ENCODE assay signal across 13 mouse cellular contexts in genomic region chr15:25916252-25916651, GRCm38 (mm10).
A peak's percentile ranks its signal among the peaks of the same experiment; 100 is the strongest.
DNase-seq lines count a peak whose midpoint lies in the region; ATAC-seq and TF ChIP-seq lines count a peak whose summit lies in the region.
"Had no signal": no experiment of that assay in that cellular context is flagged by ENCODE, and none has a peak within 500 bp of the region (broad histone marks: within the 10 kb centered on the region; RNA-seq: fewer than 3 reads in every experiment).

No protein-coding gene starts in this region.

- H3K27me3 ChIP-seq in heart, embryonic 13.5 days (replicated peaks): no peaks in the 10 kb centered on the region
- H3K27me3 ChIP-seq in lung, postnatal 0 days (replicated peaks; ENCODE audit: insufficient read depth, low read length): no peaks in the 10 kb centered on the region
- H3K27me3 ChIP-seq: embryonic facial prominence, embryonic 12.5 days; lung, embryonic 15.5 days had no signal

- H3K36me3 ChIP-seq in heart, embryonic 13.5 days: no peaks in the 10 kb centered on the region
- no peaks in the 10 kb centered on the region for H3K36me3 ChIP-seq in lung, postnatal 0 days (ENCODE audit: insufficient read depth, low read length)
- H3K36me3 ChIP-seq: embryonic facial prominence, embryonic 12.5 days; lung, embryonic 15.5 days had no signal

- H3K4me1 ChIP-seq in heart, embryonic 13.5 days: peaks cover 83% of the 10 kb centered on the region
- H3K4me1 ChIP-seq in lung, postnatal 0 days (ENCODE audit: insufficient read depth, low read depth, low read length): no peaks in the 10 kb centered on the region
- H3K4me1 ChIP-seq: embryonic facial prominence, embryonic 12.5 days had no signal

- intact Hi-C loops in heart, postnatal 10 days (cut with DNase I): no loop called here

- peak overlapping the region; percentile 85 for H3K27ac ChIP-seq in heart, embryonic 13.5 days (replicated peaks)
- H3K27ac ChIP-seq in lung, postnatal 0 days (ENCODE audit: low read length): peak overlapping the region; percentile 43; the same call in 1 of the 2 replicates
- H3K27ac ChIP-seq: embryonic facial prominence, embryonic 12.5 days; lung, embryonic 15.5 days had no signal

- TF ChIP-seq EP300 in lung, postnatal 0 days (IDR thresholded peaks at IDR 0.05): no peak

- no peaks in the 10 kb centered on the region for H3K9me3 ChIP-seq in heart, embryonic 13.5 days
- H3K9me3 ChIP-seq in lung, postnatal 0 days (ENCODE audit: low read length): no peaks in the 10 kb centered on the region
- H3K9me3 ChIP-seq: embryonic facial prominence, embryonic 12.5 days; lung, embryonic 15.5 days had no signal

- ATAC-seq in heart, embryonic 13.5 days (ENCODE audit: extremely low read depth, insufficient number of reproducible peaks, low FRiP score, low TSS enrichment): no peak
- ATAC-seq in lung, postnatal 0 days: 0 out of 2 replicates have a peak, but pooled peaks have one; percentile 5

- no peak overlapping the region for H3K4me3 ChIP-seq in heart, embryonic 13.5 days
- H3K4me3 ChIP-seq in lung, postnatal 0 days (ENCODE audit: low read depth, low read length): no peak overlapping the region
- H3K4me3 ChIP-seq: embryonic facial prominence, embryonic 12.5 days; lung, embryonic 15.5 days had no signal

- WGBS in heart, embryonic 13.5 days: 60% methylated on average over 2 of the region's 2 CpGs
- WGBS in lung, postnatal 0 days: 86% methylated on average over 2 of the region's 2 CpGs

- no peak for DNase-seq in heart, postnatal 10 days
- no peak for DNase-seq in lung, postnatal 0 days (ENCODE audit: low spot score)
- no peak for DNase-seq in lung, postnatal 14 days
- DNase-seq in fibroblast of lung, adult 2 months (ENCODE audit: low read depth): peak; percentile 62
- no peak for DNase-seq in right cerebral cortex, postnatal 4 days
- no peak for DNase-seq in thymus, adult 18-20 months
- DNase-seq: cerebellum, adult 9-10 months; forebrain, postnatal 0 days; kidney, postnatal 10 days; thymus, postnatal 14 days had no signal

- H3K9ac ChIP-seq in heart, embryonic 13.5 days: no peak overlapping the region; the same call in 1 of the 2 replicates
- no peak overlapping the region for H3K9ac ChIP-seq in lung, postnatal 0 days (replicated peaks; ENCODE audit: low read depth)
- H3K9ac ChIP-seq: embryonic facial prominence, embryonic 12.5 days; forebrain, postnatal 0 days; lung, embryonic 15.5 days had no signal

- TF ChIP-seq CTCF in lung, postnatal 0 days (IDR thresholded peaks at IDR 0.05): no peak

- no peak overlapping the region for H3K4me2 ChIP-seq in heart, embryonic 13.5 days
- H3K4me2 ChIP-seq in lung, postnatal 0 days (replicated peaks; ENCODE audit: low read depth, low read length): no peak overlapping the region
- H3K4me2 ChIP-seq: embryonic facial prominence, embryonic 12.5 days; lung, embryonic 15.5 days had no signal
